Mouse (Mus musculus) kidney, adult 2 months (tissue): ENCODE measurements at regions not wholly inside any gene's neighbourhood (a gene's known extent, or its start where the extent isn't known, plus 50 kb on each side); places are given as distances from the start of the nearest gene placed in this dataset.

Experiments used
- CTCF ChIP-seq: fragments of 200-500 bp; conservative IDR thresholded peaks from 2 replicates; pipeline ENCODE4 v1.5.1; 2011; ENCODE audit warnings: low read depth, mild to moderate bottlenecking, control low read depth, low read length, moderate library complexity, mixed read lengths; ENCODE audit not compliant: insufficient read depth, insufficient read length
- POLR2A ChIP-seq: fragments of 200-500 bp; IDR thresholded peaks from one replicate; pipeline ENCODE4 v1.6.1; 2011; ENCODE audit warnings: low read depth, low read length, control low read depth

DNA sequence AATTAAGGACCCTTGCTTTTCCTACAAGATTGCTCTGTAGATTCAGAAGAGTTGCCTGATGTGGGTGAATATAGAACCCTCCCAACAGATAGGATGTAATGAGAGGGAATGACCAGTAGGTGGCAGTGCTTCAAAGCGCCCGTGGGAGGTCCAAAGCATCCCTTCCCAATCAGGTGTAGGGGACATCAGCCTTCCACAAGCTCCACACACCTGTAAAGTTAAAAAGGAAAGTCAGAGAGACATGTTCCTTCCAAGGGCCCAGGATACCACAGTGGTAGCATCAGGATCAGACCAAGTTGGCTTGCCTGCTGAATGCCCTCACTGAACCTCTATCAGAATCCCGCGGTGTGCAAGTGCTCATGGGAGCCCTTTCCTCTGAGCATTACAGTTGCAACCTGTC lies 75.7 kb upstream of the Zfp618 start:
- peak; percentile 82 for TF ChIP-seq CTCF
- TF ChIP-seq POLR2A = no peak
